Mouse (Mus musculus) ES-E14 (cell line): ENCODE measurements around the gene Aim2.

ENCODE experiments used
- CHD2 ChIP-seq: IDR thresholded peaks from 2 replicates; pipeline ENCODE4 v1.6.1; 2014; ENCODE audit warnings: mild to moderate bottlenecking, low read depth, low read length, inconsistent platforms
- ZNF384 ChIP-seq: IDR thresholded peaks from 2 replicates; pipeline ENCODE4 v1.6.1; 2012; ENCODE audit warnings: low read depth, low read length, inconsistent platforms

GRCm38 (mm10) chr1:173374020-173374419 is 23.3 kb downstream of the Aim2 start:
- no peak for TF ChIP-seq CHD2
- TF ChIP-seq ZNF384 = no peak
